Mouse (Mus musculus): ENCODE measurements at regions not wholly inside any gene's neighbourhood (a gene's known extent, or its start where the extent isn't known, plus 50 kb on each side); places are given as distances from the start of the nearest gene placed in this dataset.

DNA sequence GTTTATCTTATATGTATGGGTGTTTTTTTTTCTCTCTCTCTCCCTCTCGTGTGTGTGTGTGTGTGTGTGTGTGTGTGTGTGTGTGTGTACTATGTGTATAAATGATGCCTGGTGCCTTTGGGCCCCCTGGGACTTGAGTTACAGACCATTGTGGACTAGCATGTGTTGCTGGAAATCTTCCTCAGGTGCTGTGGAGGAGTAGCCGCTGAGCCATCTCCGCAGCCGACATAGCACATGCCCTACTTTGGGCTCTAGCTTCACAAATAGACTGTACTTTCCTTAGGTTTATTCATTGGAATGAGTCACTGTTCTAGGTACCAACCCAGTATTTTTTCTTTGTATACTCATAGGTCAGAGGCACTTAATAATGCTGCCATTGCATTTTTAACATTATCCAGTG is 339.4 kb downstream of the Mtx2 start:
- no peak overlapping the region for H3K9ac ChIP-seq (ENCODE audit: low read depth, low read length)
- H3K9me3 ChIP-seq (ENCODE audit: control insufficient read depth, low read length), result no peaks in the 10 kb centered on the region
- H3K4me2 ChIP-seq (replicated peaks; ENCODE audit: low read depth, low read length), result no peak overlapping the region
- H3K27ac ChIP-seq (ENCODE audit: low read depth, low read length), result no peak overlapping the region
- no peak for ATAC-seq (ENCODE audit: low FRiP score, low TSS enrichment)
- no peaks in the 10 kb centered on the region for H3K27me3 ChIP-seq (ENCODE audit: control insufficient read depth, insufficient read depth, low read length)
- no peaks in the 10 kb centered on the region for H3K4me1 ChIP-seq (ENCODE audit: control insufficient read depth, insufficient read depth, low read length)
- H3K4me3 ChIP-seq (ENCODE audit: low read length), result no peak overlapping the region
- 86% methylated on average over 4 of the region's 4 CpGs for WGBS
- H3K36me3 ChIP-seq (ENCODE audit: control insufficient read depth, insufficient read depth, low read length), result no peaks in the 10 kb centered on the region

DNA sequence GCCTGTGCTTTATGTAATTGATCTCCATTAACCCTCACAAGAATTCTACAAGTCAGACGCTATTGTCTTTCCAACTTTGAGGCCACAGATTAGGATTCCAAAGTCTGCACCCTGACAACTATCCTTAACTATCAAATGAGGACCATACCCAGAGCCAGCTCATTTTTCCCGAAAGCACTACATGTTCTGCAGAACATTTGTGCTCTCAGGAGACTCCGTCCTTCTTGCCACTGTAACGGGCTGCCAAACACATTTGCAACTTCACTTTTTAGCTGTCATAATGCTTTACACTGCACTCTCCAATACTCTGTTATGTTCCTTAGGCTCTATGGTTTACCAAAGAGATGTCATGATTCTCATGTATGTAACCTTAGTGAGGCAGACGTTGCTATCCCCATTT is 350.7 kb downstream of the Mtx2 start:
- Histone ChIP-seq H3K9ac (ENCODE audit: low read depth, low read length) (no peak overlapping the region), H3K4me1 (ENCODE audit: control insufficient read depth, insufficient read depth, low read length) (no peaks in the 10 kb centered on the region), H3K4me2 (replicated peaks; ENCODE audit: low read depth, low read length) (no peak overlapping the region), H3K27ac (ENCODE audit: low read depth, low read length) (no peak overlapping the region), H3K9me3 (ENCODE audit: control insufficient read depth, low read length) (no peaks in the 10 kb centered on the region), H3K36me3 (ENCODE audit: control insufficient read depth, insufficient read depth, low read length) (no peaks in the 10 kb centered on the region), H3K27me3 (ENCODE audit: control insufficient read depth, insufficient read depth, low read length) (no peaks in the 10 kb centered on the region), H3K4me3 (ENCODE audit: low read length) (no peak overlapping the region)
- ATAC-seq (ENCODE audit: low FRiP score, low TSS enrichment), result no peak
- 93% methylated on average over 5 of the region's 5 CpGs for WGBS

DNA sequence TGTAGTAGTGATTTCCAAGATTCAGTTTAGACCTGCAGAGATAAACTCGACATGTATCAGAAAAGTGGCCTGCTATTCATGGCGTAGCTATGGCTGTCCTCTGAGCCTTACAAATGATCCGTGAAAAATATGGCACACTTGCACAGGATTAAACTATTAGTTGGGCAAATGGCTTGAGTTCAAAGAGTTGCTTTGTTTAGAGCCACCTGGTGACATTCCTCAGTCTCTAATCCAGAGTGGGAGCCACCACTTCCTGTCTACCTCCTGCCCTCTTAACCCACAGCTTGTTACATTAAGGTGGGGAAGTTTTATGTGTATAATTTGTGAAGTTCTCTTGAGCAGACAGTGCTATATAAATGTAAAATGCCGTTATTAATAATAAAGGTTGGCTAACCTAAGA is 357.7 kb downstream of the Mtx2 start:
- Histone ChIP-seq H3K9ac (ENCODE audit: low read depth, low read length) (no peak overlapping the region), H3K36me3 (ENCODE audit: control insufficient read depth, insufficient read depth, low read length) (no peaks in the 10 kb centered on the region), H3K4me2 (replicated peaks; ENCODE audit: low read depth, low read length) (no peak overlapping the region), H3K4me1 (ENCODE audit: control insufficient read depth, insufficient read depth, low read length) (no peaks in the 10 kb centered on the region), H3K4me3 (ENCODE audit: low read length) (no peak overlapping the region), H3K9me3 (ENCODE audit: control insufficient read depth, low read length) (no peaks in the 10 kb centered on the region), H3K27me3 (ENCODE audit: control insufficient read depth, insufficient read depth, low read length) (no peaks in the 10 kb centered on the region), H3K27ac (ENCODE audit: low read depth, low read length) (no peak overlapping the region)
- WGBS, result 62% methylated on average over 4 of the region's 4 CpGs
- ATAC-seq (ENCODE audit: low FRiP score, low TSS enrichment), result no peak

DNA sequence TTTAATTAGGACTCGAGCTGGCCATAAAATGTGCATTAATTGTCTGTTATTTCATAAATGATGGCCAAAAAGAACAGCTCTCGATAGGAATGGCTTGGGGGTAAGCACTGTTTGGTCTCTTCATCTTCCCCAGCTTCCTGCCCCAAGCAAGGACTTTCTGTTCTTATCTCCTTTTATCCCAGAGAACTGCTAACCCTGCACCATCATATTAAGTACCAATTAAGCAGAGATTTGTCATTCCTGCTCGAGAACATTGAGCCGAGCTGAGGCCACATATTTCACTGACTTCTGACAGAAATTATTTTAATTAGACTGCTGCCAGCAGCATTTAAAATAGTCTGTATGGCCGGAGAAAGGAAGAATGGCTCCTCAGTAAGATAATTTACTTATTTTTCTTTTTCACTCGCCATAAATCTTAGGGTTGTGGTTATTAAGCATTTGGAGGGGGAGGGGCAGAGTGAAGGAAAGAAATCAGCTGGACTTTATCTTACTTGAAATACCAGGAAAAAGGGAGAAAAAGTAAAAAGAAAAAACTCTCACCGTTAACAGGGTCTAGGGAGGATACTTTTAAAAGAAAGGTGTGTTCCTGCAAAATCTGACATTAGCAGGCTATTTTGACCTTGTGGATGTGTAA is 377.1 kb downstream of the Mtx2 start:
- Histone ChIP-seq H3K4me3 (ENCODE audit: low read length) (no peak overlapping the region), H3K9me3 (ENCODE audit: control insufficient read depth, low read length) (no peaks in the 10 kb centered on the region), H3K27me3 (ENCODE audit: control insufficient read depth, insufficient read depth, low read length) (no peaks in the 10 kb centered on the region), H3K27ac (ENCODE audit: low read depth, low read length) (no peak overlapping the region), H3K9ac (ENCODE audit: low read depth, low read length) (no peak overlapping the region), H3K36me3 (ENCODE audit: control insufficient read depth, insufficient read depth, low read length) (no peaks in the 10 kb centered on the region), H3K4me1 (ENCODE audit: control insufficient read depth, insufficient read depth, low read length) (no peaks in the 10 kb centered on the region; the same call in 1 of the 2 replicates), H3K4me2 (replicated peaks; ENCODE audit: low read depth, low read length) (no peak overlapping the region)
- peak; percentile 57; the same call in 1 of the 2 replicates for ATAC-seq (ENCODE audit: low FRiP score, low TSS enrichment)
- WGBS, result 33% methylated on average over 7 of the region's 7 CpGs

DNA sequence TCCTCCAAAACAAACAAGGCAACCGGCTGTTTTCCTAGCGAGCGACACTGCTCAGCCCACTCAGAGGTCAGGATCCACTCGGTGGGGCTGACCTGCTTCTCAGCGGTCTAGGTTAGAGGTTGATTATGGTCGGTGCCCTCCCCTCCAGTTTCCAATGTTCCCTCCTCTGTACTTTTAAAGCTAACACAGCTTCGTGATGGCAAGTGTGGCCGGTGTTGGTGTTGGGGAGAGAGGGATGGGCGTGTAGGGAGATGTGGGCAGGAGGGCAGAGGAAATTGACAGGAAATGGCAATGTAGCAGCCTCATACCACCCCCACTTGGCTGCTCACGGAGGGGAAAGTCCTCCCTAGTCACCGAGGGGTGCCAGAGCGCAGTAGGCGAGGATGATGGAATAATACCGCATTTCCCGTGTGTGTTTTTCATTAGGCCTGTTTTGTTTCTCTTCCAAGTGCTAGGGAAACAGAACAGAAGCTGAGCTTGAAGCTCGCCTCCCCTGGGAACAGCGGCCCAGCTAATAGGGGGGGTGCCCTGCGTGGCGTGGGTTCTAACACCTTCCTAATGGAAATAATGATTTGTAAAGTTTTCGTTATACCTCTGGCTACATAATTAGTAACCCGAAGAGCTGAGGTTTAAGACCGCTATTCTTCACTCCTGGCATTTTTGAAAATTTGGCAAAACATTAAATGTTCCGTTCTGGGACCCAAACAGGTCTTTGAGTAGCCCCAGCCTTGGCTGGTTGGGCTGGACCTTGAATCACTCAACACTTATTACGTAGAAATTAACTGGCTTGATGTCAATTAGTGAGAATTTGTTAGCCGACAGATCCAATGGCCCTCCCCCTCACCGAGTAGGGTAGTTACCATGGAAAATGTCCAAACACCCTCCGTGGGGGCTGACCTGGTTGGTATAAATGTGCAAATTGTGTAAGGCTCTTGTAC is 383.5 kb downstream of the Mtx2 start:
- H3K4me3 ChIP-seq (ENCODE audit: low read length), result no peak overlapping the region
- no peaks in the 10 kb centered on the region for H3K36me3 ChIP-seq (ENCODE audit: control insufficient read depth, insufficient read depth, low read length)
- no peak overlapping the region for H3K27ac ChIP-seq (ENCODE audit: low read depth, low read length)
- H3K4me1 ChIP-seq (ENCODE audit: control insufficient read depth, insufficient read depth, low read length), result peaks cover 14% of the 10 kb centered on the region
- no peak overlapping the region for H3K9ac ChIP-seq (ENCODE audit: low read depth, low read length)
- no peaks in the 10 kb centered on the region for H3K27me3 ChIP-seq (ENCODE audit: control insufficient read depth, insufficient read depth, low read length)
- peak overlapping the region; percentile 0; the same call in 1 of the 2 replicates for H3K4me2 ChIP-seq (replicated peaks; ENCODE audit: low read depth, low read length)
- no peaks in the 10 kb centered on the region for H3K9me3 ChIP-seq (ENCODE audit: control insufficient read depth, low read length)
- 29% methylated on average over 27 of the region's 27 CpGs for WGBS
- ATAC-seq (ENCODE audit: low FRiP score, low TSS enrichment), result peak; percentile 49; the same call in 1 of the 2 replicates

DNA sequence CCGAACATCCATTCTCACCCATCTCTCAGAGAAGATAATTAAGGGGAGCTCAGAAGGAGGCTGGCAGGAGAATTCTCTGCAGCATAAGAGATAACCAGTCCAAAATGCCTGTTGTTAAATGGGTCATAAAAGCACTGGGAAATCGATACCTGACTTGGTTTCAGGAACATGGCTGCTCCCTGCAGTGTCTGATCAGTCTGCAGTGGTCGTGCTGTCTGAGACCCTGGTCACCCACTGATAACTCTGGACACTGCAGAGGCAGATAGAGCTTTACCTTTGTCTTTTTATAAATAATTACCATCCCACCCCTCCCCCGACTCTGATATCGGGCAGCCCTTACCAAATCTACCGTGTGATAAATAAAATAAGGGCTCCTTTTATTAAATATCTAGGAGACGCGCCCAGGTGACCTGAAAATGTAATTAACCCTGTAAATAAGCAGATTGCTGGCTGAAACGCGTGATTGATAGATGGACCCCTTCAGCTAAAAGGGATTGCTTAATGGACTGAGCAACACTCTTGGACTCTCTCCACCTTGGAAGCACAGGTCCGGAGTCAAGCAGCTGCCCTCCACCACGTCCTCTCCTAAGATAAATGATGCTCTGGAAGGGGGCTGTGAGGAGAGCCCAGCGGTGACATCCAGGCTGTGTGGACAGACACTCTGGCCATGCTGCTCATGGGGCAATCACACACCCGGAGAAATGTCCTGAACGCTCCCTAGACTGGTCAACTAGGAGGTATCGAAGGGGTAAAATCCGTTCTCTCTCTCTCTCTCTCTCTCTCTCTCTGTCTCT is 384.4 kb downstream of the Mtx2 start:
- no peaks in the 10 kb centered on the region for H3K9me3 ChIP-seq (ENCODE audit: control insufficient read depth, low read length)
- H3K4me3 ChIP-seq (ENCODE audit: low read length), result no peak overlapping the region
- H3K27me3 ChIP-seq (ENCODE audit: control insufficient read depth, insufficient read depth, low read length), result no peaks in the 10 kb centered on the region
- H3K4me2 ChIP-seq (replicated peaks; ENCODE audit: low read depth, low read length), result peak overlapping the region; percentile 0; the same call in 1 of the 2 replicates
- peak; percentile 71 for ATAC-seq (ENCODE audit: low FRiP score, low TSS enrichment)
- no peaks in the 10 kb centered on the region for H3K36me3 ChIP-seq (ENCODE audit: control insufficient read depth, insufficient read depth, low read length)
- H3K4me1 ChIP-seq (ENCODE audit: control insufficient read depth, insufficient read depth, low read length), result peaks cover 14% of the 10 kb centered on the region
- H3K9ac ChIP-seq (ENCODE audit: low read depth, low read length), result no peak overlapping the region
- WGBS, result 45% methylated on average over 17 of the region's 17 CpGs
- H3K27ac ChIP-seq (ENCODE audit: low read depth, low read length), result no peak overlapping the region

DNA sequence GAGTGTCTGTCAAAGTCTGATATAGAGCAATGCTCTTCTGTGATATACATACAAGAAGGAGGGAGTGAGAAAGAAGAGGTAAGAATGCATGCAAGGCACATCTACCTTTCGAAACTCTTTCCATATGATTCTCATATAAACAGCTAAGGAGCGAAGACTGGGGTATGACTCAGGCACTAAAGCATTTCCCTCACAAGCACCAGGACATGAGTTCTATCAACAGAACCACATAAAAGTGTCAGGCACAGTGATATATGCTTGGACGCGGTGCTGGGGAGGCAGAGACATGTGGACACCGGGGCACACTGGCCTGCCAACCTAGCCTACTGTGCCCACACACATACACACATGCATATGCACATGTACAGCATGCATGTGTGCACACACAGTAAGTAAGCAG is 391.3 kb downstream of the Mtx2 start:
- Histone ChIP-seq H3K4me2 (replicated peaks; ENCODE audit: low read depth, low read length) (no peak overlapping the region), H3K4me1 (ENCODE audit: control insufficient read depth, insufficient read depth, low read length) (no peaks in the 10 kb centered on the region), H3K27ac (ENCODE audit: low read depth, low read length) (no peak overlapping the region), H3K27me3 (ENCODE audit: control insufficient read depth, insufficient read depth, low read length) (no peaks in the 10 kb centered on the region), H3K36me3 (ENCODE audit: control insufficient read depth, insufficient read depth, low read length) (no peaks in the 10 kb centered on the region), H3K9me3 (ENCODE audit: control insufficient read depth, low read length) (no peaks in the 10 kb centered on the region), H3K9ac (ENCODE audit: low read depth, low read length) (no peak overlapping the region), H3K4me3 (ENCODE audit: low read length) (no peak overlapping the region)
- no peak for ATAC-seq (ENCODE audit: low FRiP score, low TSS enrichment)
- 48% methylated on average over 5 of the region's 5 CpGs for WGBS

DNA sequence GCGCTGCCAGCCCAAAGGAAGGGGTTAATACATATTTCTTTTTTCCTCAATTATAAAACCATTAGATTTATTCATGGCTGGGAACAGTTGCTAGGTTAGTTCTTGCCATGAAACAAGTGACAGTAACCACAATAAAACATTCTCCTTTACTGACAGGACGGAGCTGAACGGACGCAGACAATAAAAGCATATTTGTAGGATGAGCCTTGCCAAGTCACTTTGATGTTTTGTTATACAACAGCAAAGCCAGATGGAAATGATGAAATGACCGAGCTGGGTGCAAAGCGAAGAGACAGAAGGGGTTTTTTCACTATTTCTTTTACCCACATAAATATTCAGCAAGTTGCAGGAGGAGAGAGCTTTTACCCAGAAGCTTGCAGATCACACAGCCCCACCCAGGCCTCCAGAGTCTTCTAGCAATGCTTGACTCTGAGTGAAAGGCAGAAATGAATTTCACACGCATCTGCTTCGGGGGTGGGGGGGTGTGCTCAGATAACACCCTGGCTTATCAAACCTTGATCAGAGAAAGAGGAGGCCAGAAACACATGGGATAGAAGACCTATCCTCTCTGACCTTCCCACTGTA is 395.3 kb downstream of the Mtx2 start:
- Histone ChIP-seq H3K27ac (ENCODE audit: low read depth, low read length) (no peak overlapping the region), H3K4me2 (replicated peaks; ENCODE audit: low read depth, low read length) (no peak overlapping the region), H3K4me1 (ENCODE audit: control insufficient read depth, insufficient read depth, low read length) (no peaks in the 10 kb centered on the region), H3K27me3 (ENCODE audit: control insufficient read depth, insufficient read depth, low read length) (no peaks in the 10 kb centered on the region), H3K9me3 (ENCODE audit: control insufficient read depth, low read length) (no peaks in the 10 kb centered on the region), H3K4me3 (ENCODE audit: low read length) (no peak overlapping the region), H3K9ac (ENCODE audit: low read depth, low read length) (no peak overlapping the region), H3K36me3 (ENCODE audit: control insufficient read depth, insufficient read depth, low read length) (no peaks in the 10 kb centered on the region)
- WGBS, result 56% methylated on average over 8 of the region's 8 CpGs
- no peak for ATAC-seq (ENCODE audit: low FRiP score, low TSS enrichment)
